Mouse (Mus musculus) lung, adult 2 months (tissue): ENCODE data around the gene Myh14.
A peak's percentile ranks its signal among the peaks of the same experiment; 100 is the strongest.

Source experiments
- CTCF ChIP-seq: fragments of 200-500 bp; IDR thresholded peaks from 2 replicates; pipeline ENCODE4 v1.5.1; 2011; ENCODE audit warnings: mild to moderate bottlenecking, low read length, control low read depth; ENCODE audit not compliant: insufficient read depth
- POLR2A ChIP-seq: fragments of 200-500 bp; IDR thresholded peaks from 2 replicates; pipeline ENCODE4 v1.6.1; 2011; ENCODE audit warnings: low read depth, mild to moderate bottlenecking, control low read depth, low read length, borderline replicate concordance; ENCODE audit errors: extremely low read depth

GRCm38 (mm10) chr7:44563284-44563683 is 107.4 kb downstream of the Myh14 start:
- peak; percentile 21; the same call in 1 of the 2 replicates for TF ChIP-seq POLR2A
- TF ChIP-seq CTCF = no peak
